Mouse (Mus musculus): Measurements from ENCODE around the gene Kazald1. TPM values are rescaled to one million over a fixed set of nuclear protein-coding genes. Genes with fewer than 3 reads are reported as not detected.
"Not testable (repeated sequence)": the region's sequence is repeated elsewhere in the genome, so short reads cannot be mapped to it uniquely, and the experiment has no call there.

The Kazald1 gene
- polyA plus RNA-seq, 1 experiment, result 3.0 TPM

- TF ChIP-seq POLR2A (IDR thresholded peaks at IDR 0.05; ENCODE audit: borderline replicate concordance, extremely low read depth, insufficient read depth, insufficient read length, poor library complexity, severe bottlenecking), result no peak
- peak; percentile 23; the same call in 1 of the 2 replicates for TF ChIP-seq CTCF (IDR thresholded peaks at IDR 0.05; ENCODE audit: borderline replicate concordance, extremely low read depth, insufficient read depth, insufficient read length)
- DNase-seq (ENCODE audit: low read depth), result no peak
These were observed 38.2 kb upstream of the Kazald1 start for GRCm38 (mm10) chr19:45036867-45037266.

- not testable (repeated sequence) for DNase-seq (ENCODE audit: low read depth)
These were observed 36.8 kb upstream of the Kazald1 start for GRCm38 (mm10) chr19:45038198-45038597.

- DNase-seq (ENCODE audit: low read depth), result no peak
- TF ChIP-seq POLR2A (IDR thresholded peaks at IDR 0.05; ENCODE audit: borderline replicate concordance, extremely low read depth, insufficient read depth, insufficient read length, poor library complexity, severe bottlenecking), result no peak
- no peak for TF ChIP-seq CTCF (IDR thresholded peaks at IDR 0.05; ENCODE audit: borderline replicate concordance, extremely low read depth, insufficient read depth, insufficient read length)
These were observed 34.8 kb upstream of the Kazald1 start for GRCm38 (mm10) chr19:45040214-45040613.

GRCm38 (mm10) chr19:45044389-45044927, 30.6 kb upstream of the Kazald1 start:
- no peak for DNase-seq (ENCODE audit: low read depth)
- no peak for TF ChIP-seq CTCF (IDR thresholded peaks at IDR 0.05; ENCODE audit: borderline replicate concordance, extremely low read depth, insufficient read depth, insufficient read length)
- TF ChIP-seq POLR2A (IDR thresholded peaks at IDR 0.05; ENCODE audit: borderline replicate concordance, extremely low read depth, insufficient read depth, insufficient read length, poor library complexity, severe bottlenecking), result no peak

- TF ChIP-seq POLR2A (IDR thresholded peaks at IDR 0.05; ENCODE audit: borderline replicate concordance, extremely low read depth, insufficient read depth, insufficient read length, poor library complexity, severe bottlenecking), result no peak
- TF ChIP-seq CTCF (IDR thresholded peaks at IDR 0.05; ENCODE audit: borderline replicate concordance, extremely low read depth, insufficient read depth, insufficient read length), result no peak
- no peak for DNase-seq (ENCODE audit: low read depth)
These were observed 29.8 kb upstream of the Kazald1 start for GRCm38 (mm10) chr19:45045236-45045635.

GRCm38 (mm10) chr19:45045651-45046050, 29.4 kb upstream of the Kazald1 start, which contains the start of gene Pdzd7:
Gene Pdzd7, minus strand, starts transcription at chr19:45045717.
- DNase-seq (ENCODE audit: low read depth), result no peak
- TF ChIP-seq POLR2A (IDR thresholded peaks at IDR 0.05; ENCODE audit: borderline replicate concordance, extremely low read depth, insufficient read depth, insufficient read length, poor library complexity, severe bottlenecking) (no peak), CTCF (IDR thresholded peaks at IDR 0.05; ENCODE audit: borderline replicate concordance, extremely low read depth, insufficient read depth, insufficient read length) (no peak)

GRCm38 (mm10) chr19:45046523-45047321, 28.3 kb upstream of the Kazald1 start:
- TF ChIP-seq CTCF (IDR thresholded peaks at IDR 0.05; ENCODE audit: borderline replicate concordance, extremely low read depth, insufficient read depth, insufficient read length) (no peak), POLR2A (IDR thresholded peaks at IDR 0.05; ENCODE audit: borderline replicate concordance, extremely low read depth, insufficient read depth, insufficient read length, poor library complexity, severe bottlenecking) (no peak)
- DNase-seq (ENCODE audit: low read depth), result peak; percentile 93

- TF ChIP-seq POLR2A (IDR thresholded peaks at IDR 0.05; ENCODE audit: borderline replicate concordance, extremely low read depth, insufficient read depth, insufficient read length, poor library complexity, severe bottlenecking) (peak; percentile 50; the same call in 1 of the 2 replicates), CTCF (IDR thresholded peaks at IDR 0.05; ENCODE audit: borderline replicate concordance, extremely low read depth, insufficient read depth, insufficient read length) (peak; percentile 72)
- peak; percentile 95 for DNase-seq (ENCODE audit: low read depth)
These were observed 27.6 kb upstream of the Kazald1 start, which contains the start of gene Sfxn3 for GRCm38 (mm10) chr19:45047417-45047934. Gene Sfxn3, plus strand, starts transcription at chr19:45047503.

- TF ChIP-seq POLR2A (IDR thresholded peaks at IDR 0.05; ENCODE audit: borderline replicate concordance, extremely low read depth, insufficient read depth, insufficient read length, poor library complexity, severe bottlenecking), result no peak
- no peak for TF ChIP-seq CTCF (IDR thresholded peaks at IDR 0.05; ENCODE audit: borderline replicate concordance, extremely low read depth, insufficient read depth, insufficient read length)
- peak; percentile 70 for DNase-seq (ENCODE audit: low read depth)
These were observed 27.0 kb upstream of the Kazald1 start for GRCm38 (mm10) chr19:45047935-45048643.

- no peak for DNase-seq (ENCODE audit: low read depth)
- TF ChIP-seq POLR2A (IDR thresholded peaks at IDR 0.05; ENCODE audit: borderline replicate concordance, extremely low read depth, insufficient read depth, insufficient read length, poor library complexity, severe bottlenecking) (no peak), CTCF (IDR thresholded peaks at IDR 0.05; ENCODE audit: borderline replicate concordance, extremely low read depth, insufficient read depth, insufficient read length) (no peak)
These were observed 26.2 kb upstream of the Kazald1 start for GRCm38 (mm10) chr19:45048644-45049365.

- DNase-seq (ENCODE audit: low read depth), result no peak
- TF ChIP-seq POLR2A (IDR thresholded peaks at IDR 0.05; ENCODE audit: borderline replicate concordance, extremely low read depth, insufficient read depth, insufficient read length, poor library complexity, severe bottlenecking) (no peak), CTCF (IDR thresholded peaks at IDR 0.05; ENCODE audit: borderline replicate concordance, extremely low read depth, insufficient read depth, insufficient read length) (no peak)
These were observed 25.5 kb upstream of the Kazald1 start for GRCm38 (mm10) chr19:45049523-45049922.

Measured in brain, embryonic 14.5 days (tissue).